Mouse (Mus musculus) kidney, postnatal 4 days (tissue): ENCODE data around the gene Sar1a.

Experiments used
- DNase-seq, 2 experiments: peaks; one replicate each; pipeline ENCODE4 v3.0.0; 2021; ENCODE audit warnings: mixed read lengths in 2 of 2

Gene Sar1a

DNA sequence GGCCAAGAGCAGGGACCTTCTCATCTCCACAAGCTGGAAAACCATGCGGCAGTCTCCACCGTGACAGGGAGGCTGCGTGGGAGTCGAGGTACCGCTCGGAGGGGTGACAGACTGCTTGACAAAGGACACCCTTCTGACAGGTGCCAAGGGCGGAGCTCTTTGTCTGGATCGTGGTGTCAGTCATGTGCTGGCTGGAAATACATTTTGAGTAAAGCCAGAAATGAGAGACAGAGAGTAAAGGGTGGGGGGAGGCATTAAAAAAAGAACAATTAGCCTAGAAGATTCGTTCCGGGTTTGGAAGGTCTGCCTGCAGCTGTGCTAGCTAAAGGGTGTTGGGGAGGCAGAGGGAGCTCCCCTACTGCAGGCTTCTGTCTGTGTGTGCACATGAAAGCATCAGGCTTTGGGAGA, 56.6 kb downstream of the Sar1a start:
- DNase-seq = peak; percentile 36 to 41

DNA sequence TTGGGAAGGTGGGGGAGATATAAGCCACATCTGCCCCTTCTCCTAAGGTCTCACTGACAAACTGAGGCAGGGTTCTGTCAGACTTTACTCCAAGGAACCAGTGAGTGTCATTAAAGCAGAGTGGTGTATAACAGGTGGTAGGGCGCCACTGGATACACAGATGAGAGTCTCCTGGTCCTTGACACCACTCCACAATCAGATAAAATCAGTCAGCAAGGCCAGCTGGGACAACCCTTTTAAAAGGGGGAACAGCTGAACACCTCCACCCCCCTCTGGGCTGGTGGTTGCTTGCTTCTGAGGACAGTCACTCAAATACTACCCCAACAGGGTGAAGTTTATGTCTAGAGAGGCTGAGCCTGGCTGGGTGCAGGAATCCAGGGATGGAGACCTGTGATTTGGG, 57.4 kb downstream of the Sar1a start:
- DNase-seq = no peak

DNA sequence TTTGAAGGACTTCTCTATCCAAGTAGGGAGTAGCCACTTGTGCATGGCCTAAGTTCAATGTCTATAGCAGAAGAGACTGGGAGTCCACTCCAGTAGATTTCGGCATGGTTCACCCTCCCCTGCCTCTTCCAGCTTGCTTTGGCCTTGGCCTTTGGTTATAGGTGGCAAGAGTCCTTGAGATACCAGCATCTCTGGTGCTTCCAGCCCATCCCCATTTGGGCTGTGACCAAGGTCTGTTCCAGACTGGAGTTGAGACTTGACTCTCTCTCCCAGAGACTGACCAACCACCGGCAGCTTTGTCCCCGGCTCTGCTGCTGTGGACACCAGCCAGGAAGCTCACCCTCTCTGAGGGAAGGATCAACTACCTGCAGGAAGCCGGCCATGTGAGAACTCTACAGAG, 58.0 kb downstream of the Sar1a start:
- no peak for DNase-seq

DNA sequence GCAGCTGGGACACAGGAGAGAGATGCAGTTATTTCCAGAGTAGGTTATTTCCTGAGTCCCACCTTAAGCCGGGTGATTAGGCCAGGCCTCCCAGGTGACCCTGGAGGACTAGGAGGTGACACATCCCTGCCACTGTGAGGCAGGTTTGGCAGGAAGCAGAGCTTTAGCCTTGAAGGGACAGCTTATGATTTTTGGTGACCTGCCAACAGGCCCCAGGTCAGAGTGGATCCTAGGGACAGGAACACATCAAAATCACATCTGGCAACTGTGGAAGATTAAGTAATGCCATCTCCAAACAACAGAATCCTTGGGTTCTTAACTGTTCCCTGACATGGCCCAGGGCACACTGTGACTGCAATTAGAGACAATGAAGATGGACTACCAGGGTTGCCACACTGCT, 61.2 kb downstream of the Sar1a start:
- no peak for DNase-seq

DNA sequence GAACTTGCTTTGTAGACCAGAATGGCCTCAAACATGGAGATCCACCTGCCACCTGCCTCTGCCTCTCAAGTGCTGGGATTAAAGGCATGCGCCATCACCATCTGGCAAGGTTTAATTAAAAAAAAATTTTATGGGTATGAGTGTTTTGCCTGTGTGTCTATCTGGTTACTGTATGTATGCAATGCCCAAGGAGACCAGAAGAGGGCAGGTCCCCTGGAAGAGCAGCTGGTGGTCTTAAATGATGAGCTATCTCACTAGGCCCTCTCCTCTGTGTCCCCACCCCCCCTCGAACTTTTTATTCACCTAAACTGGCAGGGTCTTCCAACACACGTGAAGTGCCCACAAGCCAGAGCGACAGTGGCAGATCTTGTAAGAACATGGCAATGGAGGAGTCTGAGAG, 61.8 kb downstream of the Sar1a start:
- DNase-seq = no peak

DNA sequence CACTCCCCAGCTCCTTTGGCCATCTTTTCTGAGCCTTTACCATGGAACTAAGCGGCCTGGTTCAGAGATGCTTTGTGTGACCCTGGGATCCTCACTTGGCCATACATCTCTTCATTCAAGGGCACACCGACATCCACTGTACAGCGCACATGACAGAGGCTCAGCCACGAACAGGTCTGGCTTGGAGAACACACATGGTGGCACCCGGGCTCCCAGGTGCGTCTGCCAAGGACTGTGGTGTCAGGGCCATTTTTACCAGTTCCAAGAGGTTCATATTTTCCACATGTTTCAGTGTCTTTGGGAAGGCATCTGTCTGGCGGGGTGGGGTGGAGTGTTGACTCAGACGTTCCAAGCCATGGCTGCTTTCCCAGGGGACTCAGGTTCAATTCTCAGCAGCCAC, 62.2 kb downstream of the Sar1a start:
- DNase-seq = no peak
